25 mouse cellular contexts compared by ENCODE assay signal in the genomic region with DNA sequence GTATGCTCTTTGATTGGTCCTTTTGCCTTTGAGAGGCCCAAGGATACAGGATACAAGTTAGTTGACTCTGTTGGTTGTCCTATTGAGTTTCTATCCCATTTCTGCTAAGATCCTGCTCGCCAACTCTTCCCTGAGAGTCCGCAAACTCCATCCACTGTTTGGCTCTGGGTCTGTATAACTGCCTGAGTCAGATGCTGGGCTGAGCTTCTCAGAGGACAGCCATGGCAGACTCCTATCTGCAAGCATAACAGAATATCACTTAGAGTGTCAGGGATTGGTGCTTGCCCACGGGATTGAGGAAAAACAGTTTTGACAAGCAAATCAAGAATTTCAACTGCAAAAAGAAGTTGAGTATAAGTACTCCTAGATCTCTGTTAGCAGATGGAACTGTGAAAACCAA.
DNase-seq lines count a peak whose midpoint lies in the region; ATAC-seq and TF ChIP-seq lines count a peak whose summit lies in the region.
"Had no signal": no experiment of that assay in that cellular context is flagged by ENCODE, and none has a peak within 500 bp of the region (broad histone marks: within the 10 kb centered on the region; RNA-seq: fewer than 3 reads in every experiment).

No protein-coding gene starts in this region.

- WGBS in forebrain, postnatal 0 days, result 80% methylated on average over 3 of the region's 3 CpGs
- 83% methylated on average over 3 of the region's 3 CpGs for WGBS in forebrain, embryonic 14.5 days

- no peaks in the 10 kb centered on the region for H3K4me1 ChIP-seq in forebrain, postnatal 0 days (ENCODE audit: insufficient read depth)
- H3K4me1 ChIP-seq in forebrain, embryonic 14.5 days (ENCODE audit: control insufficient read depth, insufficient read depth, low read length), result no peaks in the 10 kb centered on the region
- H3K4me1 ChIP-seq: embryonic facial prominence, embryonic 10.5 days; embryonic facial prominence, embryonic 12.5 days; forebrain, embryonic 13.5 days had no signal

- peak; percentile 13 for DNase-seq in forebrain, postnatal 0 days
- DNase-seq in forebrain, embryonic 14.5 days (ENCODE audit: low spot score), result no peak
- DNase-seq in frontal cortex, adult 2 months (ENCODE audit: extremely low spot score in 1 of 2, low spot score in 1 of 2), result peak; percentile 4 to 7
- DNase-seq in frontal cortex, postnatal 14 days (ENCODE audit: low spot score in 2 of 2), result no peak
- peak; percentile 1 for DNase-seq in left cerebral cortex, adult 9 months (ENCODE audit: low spot score in 2 of 2)
- DNase-seq in left cerebral cortex, adult 2 months (ENCODE audit: extremely low spot score in 1 of 2, low spot score in 2 of 2), result no peak
- DNase-seq in cerebellum, postnatal 36 days, result no peak
- DNase-seq: adrenal gland, adult 8-10 months; adrenal gland, postnatal 14 days; adrenal gland, postnatal 36 days; B cell, adult 2 months; cerebellum, adult 11 months; cerebellum, adult 18-20 months; cerebellum, adult 8-10 months; cerebellum, adult 9-11 months; cerebellum, postnatal 14 days had no signal

- H3K9me3 ChIP-seq in forebrain, postnatal 0 days (ENCODE audit: low read length), result no peaks in the 10 kb centered on the region
- H3K9me3 ChIP-seq in forebrain, embryonic 14.5 days (replicated peaks; ENCODE audit: control insufficient read depth, low read length), result no peaks in the 10 kb centered on the region
- H3K9me3 ChIP-seq: embryonic facial prominence, embryonic 10.5 days; embryonic facial prominence, embryonic 12.5 days; forebrain, embryonic 13.5 days; G1E had no signal

- H3K27ac ChIP-seq in forebrain, postnatal 0 days (ENCODE audit: low read depth, low read length), result no peak overlapping the region
- no peak overlapping the region for H3K27ac ChIP-seq in forebrain, embryonic 14.5 days (ENCODE audit: low read depth, low read length)
- H3K27ac ChIP-seq in left cerebral cortex, adult 2 months, result no peak overlapping the region
- H3K27ac ChIP-seq: embryonic facial prominence, embryonic 10.5 days; embryonic facial prominence, embryonic 12.5 days; forebrain, embryonic 13.5 days had no signal

- no peak overlapping the region for H3K4me3 ChIP-seq in forebrain, postnatal 0 days (ENCODE audit: low read depth, low read length)
- H3K4me3 ChIP-seq in forebrain, embryonic 14.5 days (ENCODE audit: low read depth, low read length), result no peak overlapping the region
- H3K4me3 ChIP-seq in left cerebral cortex, adult 2 months, result no peak overlapping the region
- H3K4me3 ChIP-seq: embryonic facial prominence, embryonic 10.5 days; embryonic facial prominence, embryonic 12.5 days; forebrain, embryonic 13.5 days had no signal

- H3K9ac ChIP-seq in forebrain, postnatal 0 days, result no peak overlapping the region
- H3K9ac ChIP-seq in forebrain, embryonic 14.5 days (ENCODE audit: low read length), result no peak overlapping the region
- H3K9ac ChIP-seq: embryonic facial prominence, embryonic 12.5 days; forebrain, embryonic 13.5 days had no signal

- no peak overlapping the region for H3K4me2 ChIP-seq in forebrain, postnatal 0 days (ENCODE audit: low read depth)
- no peak overlapping the region for H3K4me2 ChIP-seq in forebrain, embryonic 14.5 days (ENCODE audit: low read length)
- H3K4me2 ChIP-seq: embryonic facial prominence, embryonic 12.5 days; forebrain, embryonic 13.5 days had no signal

- intact Hi-C loops in left cerebral cortex, adult 2 months (cut with DNase I), result no loop called here

- H3K27me3 ChIP-seq in forebrain, postnatal 0 days (ENCODE audit: insufficient read depth, low read length), result no peaks in the 10 kb centered on the region
- H3K27me3 ChIP-seq in forebrain, embryonic 14.5 days (replicated peaks; ENCODE audit: control insufficient read depth, insufficient read depth, low read length), result no peaks in the 10 kb centered on the region
- H3K27me3 ChIP-seq: CH12.LX; embryonic facial prominence, embryonic 12.5 days; forebrain, embryonic 13.5 days; Patski had no signal

- ATAC-seq in forebrain, postnatal 0 days, result peak; percentile 90
- no peak for ATAC-seq in forebrain, embryonic 14.5 days
- ATAC-seq: activated CD4-positive, CD25-positive, alpha-beta regulatory T cell, adult 4 months; CD4-positive, CD25-positive, alpha-beta regulatory T cell, adult 4 months; forebrain, embryonic 13.5 days; forebrain, embryonic 16.5 days; Patski had no signal

- no peak for TF ChIP-seq CTCF in forebrain, postnatal 0 days (IDR thresholded peaks at IDR 0.05; ENCODE audit: low read depth)
- no peak for TF ChIP-seq CTCF in left cerebral cortex, adult 2 months (IDR thresholded peaks at IDR 0.05)

- H3K36me3 ChIP-seq in forebrain, postnatal 0 days (ENCODE audit: insufficient read depth), result no peaks in the 10 kb centered on the region
- H3K36me3 ChIP-seq in forebrain, embryonic 14.5 days (ENCODE audit: control insufficient read depth, insufficient read depth, low read length), result no peaks in the 10 kb centered on the region
- H3K36me3 ChIP-seq: embryonic facial prominence, embryonic 10.5 days; embryonic facial prominence, embryonic 12.5 days; G1E had no signal

Comparison
In these comparisons a context has a peak if more than half of its experiments do, and no peak if none do; other contexts are left out.
1. DNase-seq: peak in forebrain, postnatal 0 days (single experiment), frontal cortex, adult 2 months (2 of 2) and left cerebral cortex, adult 9 months (2 of 2); none in forebrain, embryonic 14.5 days (single experiment), frontal cortex, postnatal 14 days (0 of 2), left cerebral cortex, adult 2 months (0 of 2) and cerebellum, postnatal 36 days (0 of 2).